Mouse (Mus musculus): ENCODE results near the gene Smarcc1.
"Not testable (repeated sequence)": the region's sequence is repeated elsewhere in the genome, so short reads cannot be mapped to it uniquely, and the experiment has no call there.

Gene Smarcc1

GRCm38 (mm10) chr9:110131525-110132197 is 14.2 kb downstream of the Smarcc1 start:
- peak; percentile 97 to 99 for DNase-seq (ENCODE audit: low spot score in 2 of 2)

- DNase-seq (ENCODE audit: low spot score in 2 of 2), result no peak
Observed at GRCm38 (mm10) chr9:110132201-110132605, 14.7 kb downstream of the Smarcc1 start.

DNA sequence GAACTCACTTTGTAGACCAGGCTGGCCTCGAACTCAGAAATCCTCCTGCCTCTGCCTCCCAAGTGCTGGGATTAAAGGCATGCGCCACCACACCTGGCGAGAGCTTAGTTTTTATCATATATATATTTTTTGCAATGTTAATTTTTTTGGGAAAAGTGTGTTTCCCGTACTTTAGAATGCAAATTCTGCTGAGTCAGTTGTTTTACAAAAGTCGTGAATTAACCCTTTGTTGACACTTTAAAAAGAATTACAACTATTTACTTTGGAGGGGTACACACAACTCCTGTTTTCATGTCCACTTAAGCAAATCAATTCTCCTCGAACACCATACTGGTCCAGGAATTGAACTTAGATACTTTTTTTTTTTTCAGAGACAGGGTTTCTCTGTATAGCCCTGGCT is 15.4 kb downstream of the Smarcc1 start:
- DNase-seq (ENCODE audit: low spot score in 2 of 2), result no peak

DNA sequence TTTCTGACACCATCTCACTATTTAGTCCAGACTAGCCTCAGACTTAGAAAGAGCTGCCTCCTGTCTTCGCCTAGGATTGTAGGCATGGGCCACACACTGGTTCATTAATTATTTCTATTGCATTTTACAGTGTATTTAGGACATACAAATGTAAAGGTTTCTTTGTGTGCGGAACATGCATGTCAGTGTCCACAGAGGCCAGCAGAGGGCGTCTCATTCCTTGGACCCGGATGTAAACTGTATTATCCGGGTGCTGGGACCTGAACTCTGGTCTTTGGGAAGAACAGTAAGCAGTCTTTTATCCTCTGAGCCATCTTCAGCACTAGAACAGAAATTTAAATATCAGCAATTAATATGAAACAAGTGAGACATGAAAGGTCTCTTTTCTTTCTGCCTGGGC is 16.7 kb downstream of the Smarcc1 start:
- no peak for DNase-seq (ENCODE audit: low spot score in 2 of 2)

DNA sequence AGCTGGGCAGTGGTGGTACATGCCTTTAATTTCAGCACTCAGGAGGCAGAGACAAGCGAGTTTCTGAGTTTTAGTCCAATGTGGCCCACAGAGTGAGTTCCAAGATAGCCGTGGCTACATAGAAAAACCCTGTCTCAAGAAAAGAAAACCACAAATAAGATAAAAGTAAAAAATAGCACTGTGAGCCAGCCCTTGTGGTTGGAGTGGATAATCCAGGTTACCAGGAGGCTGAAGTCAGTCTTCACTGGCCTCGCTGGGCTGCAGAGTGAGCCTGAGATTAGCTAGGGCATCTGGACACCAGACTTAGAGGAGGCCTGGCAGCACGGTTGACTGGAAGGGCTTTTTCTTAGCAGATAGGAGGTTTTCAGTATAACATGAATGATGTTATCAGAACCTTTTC is 21.6 kb downstream of the Smarcc1 start:
- no peak for DNase-seq (ENCODE audit: low spot score in 2 of 2)

GRCm38 (mm10) chr9:110142097-110142496 is 24.6 kb downstream of the Smarcc1 start:
- no peak for DNase-seq (ENCODE audit: low spot score in 2 of 2)

DNA sequence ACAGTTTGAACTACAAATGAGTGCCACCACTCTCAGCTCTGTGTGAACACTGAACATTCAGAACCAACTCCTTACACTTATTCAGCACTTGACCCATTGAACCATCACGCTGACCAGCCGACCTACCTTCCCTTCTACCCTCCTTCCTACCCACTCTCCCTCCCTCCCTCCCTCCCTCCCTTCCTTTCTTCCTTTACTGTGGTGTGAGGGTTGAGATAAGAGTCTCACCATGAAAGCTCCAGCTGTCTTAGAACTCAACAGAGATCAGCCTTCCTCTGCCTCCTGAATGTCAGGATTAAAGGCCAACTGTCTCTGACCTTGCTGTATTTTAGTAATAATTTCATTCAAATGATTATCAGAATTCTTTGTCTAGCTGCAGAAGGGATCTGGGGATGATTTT is 31.1 kb downstream of the Smarcc1 start:
- no peak for DNase-seq (ENCODE audit: low spot score in 2 of 2)

- peak in 1 of 2 experiments; percentile 8 for DNase-seq (ENCODE audit: low spot score in 2 of 2)
Observed at GRCm38 (mm10) chr9:110159036-110159435, 41.5 kb downstream of the Smarcc1 start.

GRCm38 (mm10) chr9:110160486-110160885 is 43.0 kb downstream of the Smarcc1 start:
- not testable (repeated sequence) for DNase-seq (ENCODE audit: low spot score in 2 of 2)

DNA sequence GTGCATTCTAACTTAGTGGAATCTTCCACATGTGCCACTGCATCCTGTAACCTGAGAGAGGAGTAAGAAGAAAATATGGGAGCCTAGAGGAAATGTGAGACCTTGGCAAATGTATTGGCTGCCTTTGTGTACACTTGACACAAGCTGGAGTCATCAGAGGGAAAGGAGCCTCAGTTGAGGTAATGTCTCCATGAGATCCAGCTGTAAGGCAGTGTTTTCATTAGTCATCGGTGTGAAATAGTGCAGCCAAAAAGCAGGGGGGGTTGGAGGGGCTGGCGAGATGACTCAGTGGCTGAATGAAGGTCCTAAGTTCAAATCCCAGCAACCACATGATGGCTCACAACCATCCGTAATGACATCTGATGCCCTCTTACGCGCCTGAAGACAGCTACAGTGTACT is 44.9 kb downstream of the Smarcc1 start:
- no peak for DNase-seq (ENCODE audit: low spot score in 2 of 2)

- DNase-seq (ENCODE audit: low spot score in 2 of 2), result no peak
Observed at GRCm38 (mm10) chr9:110163071-110163470, 45.6 kb downstream of the Smarcc1 start.

DNA sequence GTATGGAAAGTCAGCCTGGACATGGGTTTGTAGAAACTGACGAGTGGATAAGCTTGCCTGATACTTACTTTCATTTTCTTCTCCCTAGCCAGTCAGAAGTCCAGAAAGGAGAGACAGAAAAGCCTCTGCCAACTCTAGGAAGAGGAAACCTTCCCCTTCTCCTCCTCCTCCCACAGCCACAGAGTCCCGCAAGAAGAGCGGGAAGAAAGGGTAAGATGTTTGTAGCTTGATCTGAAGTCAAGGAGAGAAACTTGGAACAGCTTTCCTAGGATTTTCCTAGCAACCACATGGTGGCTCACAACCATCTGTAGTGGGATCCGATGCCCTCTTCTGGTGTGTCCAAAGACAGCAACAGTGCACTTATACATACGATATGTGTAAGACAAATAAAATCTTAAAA is 53.4 kb downstream of the Smarcc1 start:
- DNase-seq (ENCODE audit: low spot score in 2 of 2), result peak in 1 of 2 experiments; percentile 6

- DNase-seq (ENCODE audit: low spot score in 2 of 2), result no peak
Observed at GRCm38 (mm10) chr9:110199870-110200269, 82.4 kb downstream of the Smarcc1 start.

DNA sequence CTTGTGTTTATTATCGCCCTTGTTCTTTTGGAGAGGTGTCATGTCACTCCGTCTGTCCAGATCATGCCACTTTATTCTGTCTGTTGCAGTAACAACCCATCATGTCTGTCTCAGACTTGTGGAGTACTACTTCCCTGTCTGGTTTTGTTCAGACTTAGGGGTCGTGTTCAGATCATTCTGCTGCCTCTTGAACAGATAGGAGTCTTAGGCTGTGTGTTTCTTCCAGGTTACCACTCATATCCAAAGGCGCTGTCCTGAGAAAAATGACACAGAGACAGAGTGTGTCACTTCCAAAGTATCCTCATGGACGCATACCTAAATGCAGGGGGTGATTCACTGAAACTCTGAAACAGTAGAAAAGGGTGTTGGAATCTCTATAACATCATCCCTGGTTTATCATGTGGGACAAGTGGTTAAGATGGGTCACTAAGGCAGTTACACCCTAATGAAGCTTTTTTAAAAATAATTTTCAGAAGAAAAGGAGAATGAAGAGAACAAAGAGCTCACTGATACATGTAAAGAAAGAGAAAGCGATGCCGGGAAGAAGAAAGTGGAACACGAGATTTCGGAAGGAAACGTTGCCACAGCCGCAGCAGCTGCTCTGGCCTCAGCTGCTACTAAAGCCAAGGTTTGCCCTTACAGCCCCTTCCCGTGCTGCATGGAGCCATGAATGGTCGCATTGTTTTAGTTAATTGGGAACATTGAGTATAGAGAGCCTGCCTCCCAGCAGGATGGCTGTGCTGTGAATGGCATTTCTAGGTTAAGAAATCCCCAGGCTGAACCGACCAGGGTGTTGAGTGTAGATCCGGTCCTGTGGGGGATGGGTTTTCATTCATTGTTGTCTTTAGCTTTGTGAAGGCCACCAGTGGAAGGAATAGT is 88.3 kb downstream of the Smarcc1 start:
- DNase-seq (ENCODE audit: low spot score in 2 of 2), result peak; percentile 55 to 67

GRCm38 (mm10) chr9:110206437-110206836 is 88.9 kb downstream of the Smarcc1 start:
- DNase-seq (ENCODE audit: low spot score in 2 of 2), result no peak

GRCm38 (mm10) chr9:110208265-110208664 is 90.8 kb downstream of the Smarcc1 start:
- DNase-seq (ENCODE audit: low spot score in 2 of 2), result no peak

- DNase-seq (ENCODE audit: low spot score in 2 of 2), result no peak
Observed at GRCm38 (mm10) chr9:110208967-110209366, 91.5 kb downstream of the Smarcc1 start.

DNA sequence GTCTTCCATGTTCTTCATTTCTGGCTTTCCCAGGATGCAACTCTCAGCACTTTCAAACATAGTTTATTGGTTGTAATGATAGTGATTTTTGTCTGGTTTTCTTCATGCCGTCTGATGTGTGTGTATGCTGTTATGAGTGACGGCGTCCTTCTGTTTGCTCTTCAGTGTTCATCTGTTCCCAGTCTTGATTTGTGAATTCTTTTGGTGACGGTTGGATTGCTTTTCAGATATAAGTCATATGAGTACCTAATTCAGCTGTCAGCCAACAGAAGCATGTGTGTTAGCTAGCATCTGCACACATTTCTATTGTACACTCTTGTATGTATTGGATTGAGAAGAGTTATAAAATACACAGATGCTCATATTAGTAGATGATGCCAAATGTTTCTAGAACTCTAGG is 106.8 kb downstream of the Smarcc1 start:
- DNase-seq (ENCODE audit: low spot score in 2 of 2), result no peak

GRCm38 (mm10) chr9:110226191-110226590 is 108.7 kb downstream of the Smarcc1 start:
- no peak for DNase-seq (ENCODE audit: low spot score in 2 of 2)

DNA sequence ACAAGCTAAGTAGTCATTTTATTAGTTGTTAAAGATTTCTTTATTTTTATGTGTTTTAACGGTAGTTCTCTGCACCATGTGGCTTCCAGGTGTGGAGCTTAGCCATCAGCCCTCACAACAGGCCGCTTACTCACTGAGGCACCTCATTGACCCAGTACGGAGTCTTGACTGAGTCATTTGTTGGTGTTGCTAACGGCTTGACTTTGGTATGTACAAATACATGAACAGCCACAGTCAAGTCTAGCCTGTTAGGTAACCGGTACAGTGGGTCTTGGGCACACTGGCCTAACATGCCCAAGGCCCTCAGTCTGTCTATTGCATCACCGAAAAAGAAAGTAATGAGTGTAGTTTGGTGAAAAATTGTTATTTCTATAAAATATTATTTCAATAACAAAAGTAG is 111.2 kb downstream of the Smarcc1 start:
- DNase-seq (ENCODE audit: low spot score in 2 of 2), result no peak

DNA sequence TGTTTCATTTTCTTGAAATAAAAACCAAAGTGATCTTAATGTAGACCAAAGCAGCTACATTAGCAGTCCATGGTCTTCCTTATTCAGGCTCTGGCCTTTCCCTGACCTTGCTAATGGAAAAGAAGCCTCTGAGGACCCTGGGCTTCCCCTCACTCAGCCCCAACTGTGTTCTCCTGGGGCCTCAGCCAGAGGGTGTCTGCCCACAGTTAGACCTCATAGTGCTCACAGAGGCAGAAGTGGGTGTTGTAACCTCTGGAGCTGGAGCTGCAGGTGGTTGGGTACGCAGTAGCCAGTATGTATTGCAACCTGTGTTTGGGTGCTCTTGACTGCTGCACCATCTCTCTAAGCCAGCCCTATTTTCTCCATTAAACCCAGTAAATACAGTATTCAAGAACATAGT is 111.6 kb downstream of the Smarcc1 start:
- DNase-seq (ENCODE audit: low spot score in 2 of 2), result no peak

DNA sequence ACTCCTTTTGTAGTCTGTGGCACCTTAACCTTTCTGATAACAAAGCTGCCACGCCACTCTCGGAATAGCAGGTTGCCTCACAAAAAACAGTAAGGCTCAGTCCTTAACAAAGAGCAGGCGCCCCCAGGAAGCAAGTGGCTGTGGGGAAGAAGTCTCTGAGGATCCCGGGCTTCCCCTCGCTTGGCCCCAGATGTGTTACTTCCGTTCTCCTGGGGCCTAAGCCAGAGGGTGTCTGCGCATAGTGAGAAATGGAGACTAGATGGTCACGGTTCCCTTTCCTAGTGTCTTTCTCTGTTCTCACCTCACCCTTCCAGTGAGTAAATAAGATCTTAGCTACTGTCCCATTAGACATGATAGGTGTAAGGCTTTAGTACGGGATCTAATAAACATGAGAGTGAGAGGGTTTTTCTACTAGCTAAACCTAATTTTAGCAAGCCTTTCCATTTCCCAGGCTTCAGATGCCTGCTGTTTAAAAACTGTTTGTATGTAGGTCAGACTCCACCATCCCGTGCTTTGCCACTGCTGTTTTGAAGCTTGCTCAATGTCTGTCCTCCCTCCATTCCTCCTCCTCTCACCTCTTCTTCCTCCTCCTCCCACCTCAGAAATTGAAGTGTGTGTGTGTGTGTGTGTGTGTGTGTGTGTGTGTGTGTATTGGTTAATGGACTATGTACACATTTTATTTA is 112.2 kb downstream of the Smarcc1 start:
- no peak for DNase-seq (ENCODE audit: low spot score in 2 of 2)
